Mouse (Mus musculus): ENCODE results near the gene Ppp1r18.

Ppp1r18 gene

DNA sequence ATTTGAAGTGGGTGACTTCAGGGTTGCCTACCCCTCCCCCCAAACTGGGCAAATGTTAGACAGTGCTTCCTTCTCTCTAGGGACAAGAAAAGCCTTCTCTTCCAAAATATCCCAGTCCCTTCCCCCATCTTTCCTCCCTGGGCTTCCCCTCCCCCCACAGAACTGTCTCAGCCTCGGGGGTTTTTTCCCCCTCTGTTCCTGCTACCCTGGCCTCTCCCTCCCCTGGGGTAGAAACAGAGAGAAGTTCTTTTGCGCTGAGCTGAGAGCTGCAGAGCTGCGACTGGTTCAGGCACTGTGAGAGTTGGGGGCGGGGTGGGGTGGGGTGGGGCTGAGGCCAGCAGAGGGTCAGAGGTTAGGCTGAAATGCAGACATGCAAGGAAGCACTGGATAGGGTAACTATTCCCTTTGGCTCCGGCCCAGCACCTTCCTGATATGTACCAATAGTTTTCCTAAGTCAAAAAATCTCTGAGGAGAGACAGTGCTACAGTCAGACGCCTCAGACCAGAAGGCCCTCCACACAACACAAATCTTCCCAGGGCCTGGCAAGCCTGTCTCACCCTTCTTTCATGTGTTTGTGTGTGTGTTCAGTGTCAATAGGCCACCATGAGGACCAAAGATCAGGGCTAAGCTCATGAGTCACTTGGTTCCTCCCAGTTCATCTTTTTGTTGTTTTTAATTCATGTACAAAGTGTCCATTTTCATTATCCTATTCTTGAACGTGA lies 4.1 kb downstream of the Ppp1r18 start:
- no peak for DNase-seq (ENCODE audit: low read depth)

DNA sequence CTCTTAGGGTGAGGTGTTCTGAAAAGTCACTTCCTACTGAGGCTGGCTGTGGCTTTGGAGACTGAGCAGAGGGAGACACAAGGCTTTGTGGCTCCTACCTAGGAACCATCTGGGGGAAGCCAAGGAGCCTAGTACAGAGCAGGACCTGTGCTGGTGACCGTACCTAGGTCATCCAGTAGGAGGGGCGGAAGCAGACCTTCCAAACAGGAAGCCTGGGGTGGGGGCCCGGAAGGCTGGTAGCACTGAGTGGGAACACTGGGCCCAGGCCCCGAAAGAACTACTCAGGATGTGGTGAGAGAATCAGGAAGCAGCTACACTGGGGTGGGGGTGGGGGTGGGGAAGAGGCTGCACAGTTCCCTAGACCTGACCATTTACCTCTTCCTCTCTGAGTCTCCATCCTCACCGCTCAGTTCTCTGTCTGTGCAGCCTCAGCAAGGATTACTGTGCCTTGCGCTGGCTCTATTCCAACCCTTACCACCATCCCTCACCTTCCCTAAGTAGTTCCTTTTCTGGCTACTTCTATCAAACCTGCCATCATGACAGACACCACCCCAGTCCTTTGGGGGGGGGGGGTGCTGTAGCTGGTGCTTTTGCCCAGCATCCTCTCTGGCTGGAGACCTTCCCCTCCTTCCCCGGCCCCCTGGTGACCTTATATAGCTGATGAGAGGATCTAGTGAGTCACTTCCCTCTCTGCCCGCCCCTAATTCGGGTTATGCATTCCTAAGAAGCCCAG lies 4.9 kb downstream of the Ppp1r18 start:
- DNase-seq (ENCODE audit: low read depth), result no peak

GRCm38 (mm10) chr17:35870884-35871696 lies 5.7 kb downstream of the Ppp1r18 start:
- peak; percentile 34 for DNase-seq (ENCODE audit: low read depth)

GRCm38 (mm10) chr17:35873774-35874519 lies 8.6 kb downstream of the Ppp1r18 start:
- DNase-seq (ENCODE audit: low read depth), result peak; percentile 74

- DNase-seq (ENCODE audit: low read depth), result no peak
Observed at GRCm38 (mm10) chr17:35874721-35875120, 9.3 kb downstream of the Ppp1r18 start.

DNA sequence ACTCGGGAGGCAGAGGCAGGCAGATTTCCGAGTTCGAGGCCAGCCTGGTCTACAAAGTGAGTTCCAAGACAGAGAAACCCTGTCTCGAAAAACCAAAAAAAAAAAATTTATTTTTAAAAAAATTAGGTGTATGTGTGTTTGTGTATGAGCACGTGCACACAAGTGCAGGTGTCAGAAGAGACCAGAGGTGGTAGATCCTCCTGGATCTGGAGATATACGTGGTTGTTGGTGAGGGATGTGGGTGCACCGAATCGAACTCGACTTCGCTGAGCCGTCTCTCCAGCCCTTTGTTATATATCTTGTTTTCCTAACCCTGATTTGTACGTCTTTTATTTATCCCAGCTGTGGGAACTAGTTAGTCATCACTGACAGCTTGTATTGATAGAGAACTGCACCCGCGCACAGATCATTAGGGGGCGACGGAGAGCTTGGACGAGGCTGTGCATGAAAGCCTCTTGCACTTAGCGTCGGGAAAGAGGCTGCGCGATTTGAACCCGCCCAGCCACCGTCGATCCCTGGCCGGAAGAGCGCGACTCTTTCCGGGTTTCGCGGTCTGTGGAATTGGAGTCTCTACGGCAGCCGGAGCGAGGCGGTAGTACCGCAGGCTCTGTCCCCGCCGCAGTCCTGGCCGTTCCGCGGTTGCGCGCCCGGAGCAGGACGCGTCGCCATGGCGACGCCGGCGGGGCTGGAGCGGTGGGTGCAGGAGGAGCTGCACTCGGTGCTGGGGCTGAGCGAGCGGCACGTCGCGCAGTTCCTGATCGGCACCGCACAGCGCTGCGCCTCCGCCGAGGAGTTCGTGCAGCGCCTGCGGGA lies 14.1 kb downstream of the Ppp1r18 start, which contains the start of gene Dhx16:
Dhx16 (plus strand) TSS at position 575 of the 813 bp plus-strand sequence.
- DNase-seq (ENCODE audit: low read depth), result peak; percentile 96

DNA sequence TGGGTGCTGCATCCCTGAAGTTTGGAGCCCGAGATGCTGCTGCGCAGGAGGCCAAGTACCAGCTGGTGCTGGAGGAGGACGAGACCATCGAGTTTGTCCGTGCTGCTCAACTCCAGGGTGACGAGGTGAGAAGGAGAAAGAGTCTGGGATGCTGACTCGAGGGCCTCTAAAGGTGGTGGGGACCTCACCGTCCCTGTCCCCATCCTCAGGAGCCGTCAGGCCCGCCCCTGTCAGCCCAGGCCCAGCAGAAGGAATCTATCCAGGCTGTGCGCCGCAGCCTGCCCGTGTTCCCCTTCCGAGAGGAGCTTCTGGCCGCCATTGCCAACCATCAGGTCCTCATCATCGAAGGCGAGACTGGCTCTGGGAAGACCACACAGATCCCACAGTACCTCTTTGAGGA lies 17.5 kb downstream of the Ppp1r18 start:
- no peak for DNase-seq (ENCODE audit: low read depth)

DNA sequence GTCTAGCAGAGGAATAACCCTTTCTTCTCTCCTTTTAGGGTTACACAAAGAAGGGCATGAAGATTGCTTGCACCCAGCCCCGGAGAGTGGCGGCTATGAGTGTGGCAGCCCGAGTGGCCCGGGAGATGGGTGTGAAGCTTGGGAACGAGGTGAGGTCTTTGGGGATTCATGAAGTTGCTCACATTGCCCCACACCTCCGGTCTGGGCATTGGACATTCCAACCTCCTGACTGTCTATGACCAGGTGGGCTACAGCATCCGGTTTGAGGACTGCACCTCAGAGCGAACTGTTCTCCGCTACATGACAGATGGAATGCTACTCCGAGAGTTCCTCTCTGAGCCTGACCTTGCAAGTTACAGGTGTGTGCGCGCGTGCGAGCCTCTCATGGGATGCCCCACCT lies 18.4 kb downstream of the Ppp1r18 start:
- no peak for DNase-seq (ENCODE audit: low read depth)

- DNase-seq (ENCODE audit: low read depth), result no peak
Observed at GRCm38 (mm10) chr17:35887725-35888124, 22.3 kb downstream of the Ppp1r18 start.

DNA sequence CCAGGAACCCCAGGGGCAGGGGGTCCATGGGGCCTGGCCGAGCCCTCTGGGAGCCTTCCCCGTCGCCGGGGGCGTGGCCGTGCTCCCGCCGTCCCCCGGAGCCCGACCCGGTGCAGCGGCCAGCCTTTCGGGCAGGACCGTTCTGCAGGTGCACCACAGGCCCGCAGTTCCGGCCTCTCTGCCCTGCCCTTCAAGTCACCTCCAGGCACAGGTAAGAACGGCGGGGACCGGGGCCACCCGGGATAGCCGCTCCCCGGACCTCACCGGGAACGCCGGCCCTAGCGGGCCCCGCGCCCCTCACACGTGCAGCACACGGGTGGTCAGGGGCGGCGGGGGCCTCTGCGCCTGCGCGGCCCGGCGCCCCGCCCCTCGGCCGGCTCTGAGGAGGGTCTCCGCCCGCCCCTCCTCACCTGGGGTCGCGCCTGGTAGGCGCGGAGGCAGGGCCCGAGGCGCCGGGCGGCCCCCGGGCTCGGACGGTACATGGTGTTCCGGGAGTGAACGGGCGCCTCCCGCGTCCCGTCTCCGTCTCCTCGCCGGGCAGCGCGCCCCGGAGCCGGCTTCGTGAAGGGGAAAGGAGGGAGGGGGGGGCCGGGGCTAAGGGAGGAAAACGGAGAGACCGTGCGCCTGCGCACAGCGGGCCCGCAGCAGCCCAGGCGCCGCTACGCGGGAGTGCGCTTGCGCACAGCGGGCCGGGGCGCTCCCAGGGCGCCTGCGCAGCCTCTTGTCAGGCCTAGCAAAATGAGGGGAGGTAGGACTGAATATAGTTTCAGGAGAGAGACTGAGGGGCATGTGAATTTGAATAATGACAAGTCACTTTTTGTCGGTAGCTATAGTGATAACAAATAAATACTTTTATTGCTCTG lies 31.6 kb downstream of the Ppp1r18 start, which contains the start of gene 2310061I04Rik:
2310061I04Rik (minus strand) TSS at position 651 of the 863 bp plus-strand sequence.
- DNase-seq (ENCODE audit: low read depth), result peak; percentile 82

GRCm38 (mm10) chr17:35897644-35898573 lies 32.5 kb downstream of the Ppp1r18 start:
- no peak for DNase-seq (ENCODE audit: low read depth)

DNA sequence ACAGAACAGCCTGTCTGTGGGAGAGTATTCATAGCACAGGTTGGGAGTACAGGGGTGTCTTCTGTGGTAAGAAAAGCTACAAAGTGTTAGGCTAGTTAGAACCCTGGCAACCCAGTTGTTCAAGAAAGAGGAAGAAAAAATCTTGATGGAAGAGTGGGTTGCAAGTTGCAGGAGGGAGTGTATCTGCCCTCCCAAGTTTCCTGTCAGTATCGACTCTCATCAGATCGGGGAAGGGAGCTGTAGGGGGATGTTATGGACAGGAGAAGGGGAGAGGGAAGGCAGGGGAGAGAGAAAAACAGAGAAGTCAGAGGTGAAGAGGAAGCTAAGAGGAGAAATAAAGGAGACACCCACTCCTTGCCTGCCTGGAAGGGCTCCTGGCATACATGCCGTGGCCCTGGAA lies 35.2 kb downstream of the Ppp1r18 start:
- DNase-seq (ENCODE audit: low read depth), result no peak

DNA sequence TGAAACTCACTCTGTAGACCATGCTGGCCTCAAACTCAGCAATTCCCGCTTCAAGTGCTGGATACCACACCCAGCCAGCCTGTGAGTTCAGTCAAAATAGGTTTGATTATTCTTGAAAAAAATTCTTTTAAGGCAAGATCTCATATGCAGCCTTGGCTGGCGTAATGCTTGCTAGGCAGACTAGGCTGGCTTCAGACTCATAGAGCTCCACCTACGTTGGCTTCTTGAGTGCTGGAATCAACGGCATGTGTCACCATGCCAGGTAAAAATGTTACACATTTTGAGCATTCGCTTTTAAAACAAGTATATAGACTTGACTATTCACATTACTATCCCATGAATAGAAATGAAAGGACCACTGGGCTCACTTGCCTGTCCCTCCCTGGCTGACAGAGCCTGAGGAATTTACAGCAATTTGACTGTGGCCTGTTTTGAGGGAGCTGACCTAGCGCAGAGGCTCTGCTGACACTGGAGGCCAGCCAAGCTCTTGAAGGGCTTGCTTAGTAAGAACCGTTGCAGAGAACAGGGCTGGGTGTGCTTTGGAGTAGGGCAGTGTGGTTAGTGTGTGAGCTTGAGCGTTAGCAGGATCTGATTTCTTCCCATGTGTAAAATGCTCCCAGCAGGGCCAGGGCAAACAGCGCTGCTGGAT lies 38.1 kb downstream of the Ppp1r18 start:
- no peak for DNase-seq (ENCODE audit: low read depth)

DNA sequence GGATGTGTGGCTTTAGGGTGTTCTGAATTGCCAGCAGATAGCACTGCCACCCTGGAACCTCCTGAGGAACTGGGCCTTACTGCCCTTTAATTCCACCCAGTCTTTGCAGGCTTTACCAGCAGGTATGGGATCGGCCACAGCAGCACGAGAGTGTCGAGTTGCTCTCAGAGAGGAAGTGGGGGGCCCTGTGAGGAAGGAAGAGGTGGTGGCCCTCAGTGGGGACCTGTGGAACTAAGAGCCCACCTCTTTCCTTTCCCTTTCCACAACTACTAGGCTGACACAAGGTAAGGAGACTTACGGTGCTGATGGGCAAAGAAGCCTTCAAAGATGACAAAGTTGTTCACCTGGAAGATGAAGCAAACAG lies 38.6 kb downstream of the Ppp1r18 start:
- DNase-seq (ENCODE audit: low read depth), result no peak

- no peak for DNase-seq (ENCODE audit: low read depth)
Observed at GRCm38 (mm10) chr17:35905587-35905986, 40.2 kb downstream of the Ppp1r18 start.

DNA sequence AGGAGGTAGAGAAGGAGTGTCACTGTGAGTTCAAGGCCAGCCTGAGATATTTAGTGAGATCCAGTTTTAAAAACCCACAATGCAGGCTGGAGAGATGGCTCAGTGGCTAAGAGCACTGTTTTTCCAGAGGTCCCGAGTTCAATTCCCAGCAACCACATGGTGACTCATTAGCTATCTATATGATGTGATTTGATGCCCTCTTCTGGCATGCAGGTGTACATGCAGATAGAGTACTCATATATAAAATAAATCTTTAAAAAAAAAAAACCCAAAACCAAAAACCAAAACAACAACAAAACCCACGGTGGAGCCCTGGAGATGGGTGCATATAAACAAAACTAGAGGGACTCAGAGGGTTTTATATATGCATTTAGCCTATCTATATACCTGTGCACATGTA lies 42.2 kb downstream of the Ppp1r18 start:
- DNase-seq (ENCODE audit: low read depth), result no peak

DNA sequence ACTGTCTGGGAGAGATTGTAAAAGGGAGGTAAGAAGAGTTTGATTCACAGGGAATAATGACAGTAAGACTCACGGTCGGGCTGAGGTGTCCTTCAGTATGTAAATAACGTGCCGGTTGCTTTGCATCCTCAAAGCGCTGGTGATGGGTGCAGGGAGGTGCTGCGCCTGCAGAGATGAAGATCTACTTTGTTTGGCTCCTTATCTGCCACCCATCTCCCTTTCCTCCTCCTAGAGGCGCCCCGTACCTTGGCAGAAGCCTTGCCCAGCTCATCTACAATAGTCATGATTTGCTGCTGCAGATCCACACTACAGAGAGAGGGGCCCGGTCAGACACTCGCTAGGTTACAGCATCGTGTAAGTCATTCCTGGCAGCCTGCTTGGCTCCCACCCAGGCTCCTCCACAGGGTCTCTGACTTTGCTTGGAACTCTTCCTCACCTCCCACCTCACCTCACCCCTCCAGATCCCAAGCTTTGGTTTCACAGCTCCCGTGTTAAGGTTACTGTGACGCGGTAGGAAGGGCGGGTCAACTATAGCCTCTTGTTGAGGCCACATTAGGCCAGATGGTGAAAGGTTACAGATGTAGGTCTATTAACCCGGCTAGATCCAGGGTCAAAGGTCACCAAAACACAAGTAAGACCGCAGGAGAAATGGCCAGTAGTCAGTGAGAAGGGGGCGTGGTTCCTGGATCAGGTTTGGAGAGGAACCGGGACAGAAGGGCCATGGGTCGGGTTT lies 44.0 kb downstream of the Ppp1r18 start:
- DNase-seq (ENCODE audit: low read depth), result no peak

GRCm38 (mm10) chr17:35909919-35910369 lies 44.6 kb downstream of the Ppp1r18 start, which contains the start of gene Atat1:
TSS of gene Atat1 (minus strand) at chr17:35910075.
- DNase-seq (ENCODE audit: low read depth), result peak; percentile 94

Data from c-Kit-positive CD71-positive TER-119-negative erythroid progenitor cells, embryonic 14.5 days (primary cell).